Mouse (Mus musculus) left cerebral cortex, postnatal 25 days (tissue): Measurements from ENCODE around the gene Arid5b. TPM values are rescaled to one million over a fixed set of nuclear protein-coding genes. Genes with fewer than 3 reads are reported as not detected.

ENCODE experiments used
- DNase-seq, 2 experiments: peaks; one replicate each; pipeline ENCODE4 v3.0.0; 2022; ENCODE audit warnings: low spot score in 2 of 2, mixed read lengths in 1 of 2
- intact Hi-C: fragments of 180-260 bp; cut with DNase I; formaldehyde crosslinking; loops from one replicate; pipeline ENCODE4 v1.15.1; 2025
- total RNA-seq, 2 experiments: library from RNA; stranded (reverse); gene quantifications; 2 replicates each; pipeline ENCODE4 v1.2.3; 2021

Arid5b gene
- 10 to 100 TPM; 27.8 to 29.7 TPM for total RNA-seq

- DNase-seq: peak; percentile 74 to 78
- intact Hi-C loops: loop anchor here (2.0 to 10.0 kb wide), 5 partner anchors 114 to 374 kb away; no protein-coding TSS in a partner anchor
Observed at GRCm38 (mm10) chr10:68278632-68279361, at the start of gene Arid5b. Gene Arid5b (minus strand): TSS chr10:68278740.

- DNase-seq: no peak
- intact Hi-C loops: no loop called here
Observed at GRCm38 (mm10) chr10:68325378-68325777, 46.8 kb upstream of the Arid5b start.

GRCm38 (mm10) chr10:68324061-68324460 lies 45.5 kb upstream of the Arid5b start:
- DNase-seq: peak; percentile 24 to 38
- intact Hi-C loops: no loop called here

- intact Hi-C loops: no loop called here
- no peak for DNase-seq
Observed at GRCm38 (mm10) chr10:68323167-68323566, 44.6 kb upstream of the Arid5b start.

GRCm38 (mm10) chr10:68320986-68321385 lies 42.4 kb upstream of the Arid5b start:
- no peak for DNase-seq
- intact Hi-C loops: no loop called here

- intact Hi-C loops: no loop called here
- DNase-seq: no peak
Observed at GRCm38 (mm10) chr10:68320496-68320895, 42.0 kb upstream of the Arid5b start.

GRCm38 (mm10) chr10:68319438-68319837 lies 40.9 kb upstream of the Arid5b start:
- intact Hi-C loops: no loop called here
- no peak for DNase-seq

- no peak for DNase-seq
- intact Hi-C loops: no loop called here
Observed at GRCm38 (mm10) chr10:68318438-68318979, 40.0 kb upstream of the Arid5b start.

- intact Hi-C loops: no loop called here
- no peak for DNase-seq
Observed at GRCm38 (mm10) chr10:68312734-68313133, 34.2 kb upstream of the Arid5b start.

- DNase-seq: no peak
- intact Hi-C loops: no loop called here
Observed at GRCm38 (mm10) chr10:68301013-68301412, 22.5 kb upstream of the Arid5b start.

GRCm38 (mm10) chr10:68289465-68289864 lies 10.9 kb upstream of the Arid5b start:
- DNase-seq: peak; percentile 14 to 24
- intact Hi-C loops: loop anchor here (10.0 kb wide), 2 partner anchors 135 to 415 kb away; no protein-coding TSS in a partner anchor

GRCm38 (mm10) chr10:68282466-68283391 lies 4.2 kb upstream of the Arid5b start:
- intact Hi-C loops: loop anchor here (1.0 to 10.0 kb wide), 3 partner anchors 142 to 408 kb away; no protein-coding TSS in a partner anchor
- DNase-seq: peak; percentile 72 to 79

- intact Hi-C loops: loop anchor here (1.0 to 10.0 kb wide), 4 partner anchors 91 to 407 kb away; no protein-coding TSS in a partner anchor
- DNase-seq: no peak
Observed at GRCm38 (mm10) chr10:68281775-68282106, 3.2 kb upstream of the Arid5b start.

GRCm38 (mm10) chr10:68281076-68281774 lies 2.7 kb upstream of the Arid5b start:
- DNase-seq: no peak
- intact Hi-C loops: loop anchor here (2.0 to 10.0 kb wide), 3 partner anchors 90 to 406 kb away; no protein-coding TSS in a partner anchor

- peak; percentile 73 to 83 for DNase-seq
- intact Hi-C loops: loop anchor here (2.0 to 10.0 kb wide), 8 partner anchors 89 to 405 kb away; no protein-coding TSS in a partner anchor
Observed at GRCm38 (mm10) chr10:68279516-68280501, 1.3 kb upstream of the Arid5b start.

GRCm38 (mm10) chr10:68277671-68278151 lies 829 bp downstream of the Arid5b start:
- intact Hi-C loops: loop anchor here (2.0 to 10.0 kb wide), 5 partner anchors 113 to 373 kb away; no protein-coding TSS in a partner anchor
- peak; percentile 59 to 71 for DNase-seq

- peak; percentile 70 to 77 for DNase-seq
- intact Hi-C loops: loop anchor here (5.0 to 10.0 kb wide), 4 partner anchors 130 to 372 kb away; no protein-coding TSS in a partner anchor
Observed at GRCm38 (mm10) chr10:68276976-68277441, 1.5 kb downstream of the Arid5b start.
